Mouse (Mus musculus): ENCODE results near the gene Recql5.

Recql5 gene

GRCm38 (mm10) chr11:115939690-115940329 is 6.5 kb upstream of the Recql5 start:
- DNase-seq, result peak; percentile 77 to 81

GRCm38 (mm10) chr11:115933747-115934110 is 452 bp upstream of the Recql5 start:
- no peak for DNase-seq

GRCm38 (mm10) chr11:115931235-115931634 is 2.0 kb downstream of the Recql5 start:
- no peak for DNase-seq

- peak; percentile 54 to 58 for DNase-seq
Observed at GRCm38 (mm10) chr11:115929818-115930217, 3.5 kb downstream of the Recql5 start.

GRCm38 (mm10) chr11:115929031-115929430 is 4.2 kb downstream of the Recql5 start:
- peak; percentile 50 to 59 for DNase-seq

- DNase-seq, result no peak
Observed at GRCm38 (mm10) chr11:115921986-115922385, 11.3 kb downstream of the Recql5 start.

- DNase-seq, result peak; percentile 77 to 81
Observed at GRCm38 (mm10) chr11:115920110-115920818, 13.0 kb downstream of the Recql5 start.

GRCm38 (mm10) chr11:115919073-115919472 is 14.2 kb downstream of the Recql5 start:
- no peak for DNase-seq

GRCm38 (mm10) chr11:115918637-115919036 is 14.6 kb downstream of the Recql5 start:
- DNase-seq, result no peak

GRCm38 (mm10) chr11:115916579-115916978 is 16.7 kb downstream of the Recql5 start:
- no peak for DNase-seq

GRCm38 (mm10) chr11:115911632-115912376 is 21.5 kb downstream of the Recql5 start, which contains the start of gene Smim6:
TSS of gene Smim6 (plus strand) at chr11:115912017.
- no peak for DNase-seq

- no peak for DNase-seq
Observed at GRCm38 (mm10) chr11:115911134-115911561, 22.1 kb downstream of the Recql5 start.

GRCm38 (mm10) chr11:115906521-115906920 is 26.8 kb downstream of the Recql5 start:
- DNase-seq, result no peak

GRCm38 (mm10) chr11:115906116-115906515 is 27.2 kb downstream of the Recql5 start:
- no peak for DNase-seq

GRCm38 (mm10) chr11:115904956-115905790 is 28.1 kb downstream of the Recql5 start:
- DNase-seq, result no peak

- no peak for DNase-seq
Observed at GRCm38 (mm10) chr11:115904231-115904955, 28.9 kb downstream of the Recql5 start.

- DNase-seq, result no peak
Observed at GRCm38 (mm10) chr11:115903384-115904230, 29.7 kb downstream of the Recql5 start.

GRCm38 (mm10) chr11:115902831-115903230 is 30.4 kb downstream of the Recql5 start:
- peak in 1 of 2 experiments; percentile 34 for DNase-seq

GRCm38 (mm10) chr11:115902177-115902576 is 31.1 kb downstream of the Recql5 start:
- DNase-seq, result no peak

GRCm38 (mm10) chr11:115901338-115902161 is 31.7 kb downstream of the Recql5 start:
- DNase-seq, result no peak
